Mouse (Mus musculus): Measurements from ENCODE around the gene Itga2.

DNA sequence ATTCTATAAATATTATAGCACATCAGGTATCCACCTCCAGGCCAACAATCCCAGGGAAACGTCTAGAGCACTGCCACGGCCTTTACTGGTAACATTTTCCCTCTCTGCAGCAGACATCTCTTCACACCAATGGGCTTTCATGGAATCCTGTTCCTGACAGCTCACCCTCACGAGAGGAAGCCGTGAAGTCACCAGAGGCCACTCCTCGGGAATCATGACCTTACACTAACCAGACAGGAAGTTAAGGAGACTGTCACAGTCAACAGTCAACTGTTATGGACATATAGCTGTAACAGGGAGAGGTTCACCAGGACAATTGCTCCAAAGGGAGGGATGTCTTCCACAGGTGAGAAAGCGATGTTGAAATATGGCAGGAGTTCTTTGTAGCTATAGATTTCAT is 40.2 kb downstream of the Itga2 start:
- TF ChIP-seq CTCF (IDR thresholded peaks at IDR 0.05 in 2 of 3, conservative IDR thresholded peaks at IDR 0.05 in 1 of 3; ENCODE audit: control insufficient read depth in 1 of 3, insufficient read depth in 1 of 3, low read depth in 2 of 3, low read length in 3 of 3, poor library complexity in 1 of 3, severe bottlenecking in 1 of 3), result no peak
- no peak for TF ChIP-seq CHD2 (IDR thresholded peaks at IDR 0.05; ENCODE audit: low read length)
- no peak for TF ChIP-seq ELF1 (IDR thresholded peaks at IDR 0.05; ENCODE audit: low read depth, low read length)
- no peak for TF ChIP-seq MEF2A (IDR thresholded peaks at IDR 0.05; ENCODE audit: extremely low read depth, insufficient replicate concordance, low read depth, low read length, poor library complexity, severe bottlenecking)
- TF ChIP-seq CHD1 (IDR thresholded peaks at IDR 0.05; ENCODE audit: low read depth, low read length), result no peak
- no peak for TF ChIP-seq POLR2A (IDR thresholded peaks at IDR 0.05; ENCODE audit: control insufficient read depth in 1 of 2, insufficient read depth in 1 of 2, low read depth in 1 of 2, low read length in 2 of 2, poor library complexity in 1 of 2)
- no peak for TF ChIP-seq NELFE (IDR thresholded peaks at IDR 0.05; ENCODE audit: low read depth, low read length)
- no peak for TF ChIP-seq ETS1 (IDR thresholded peaks at IDR 0.05; ENCODE audit: low read depth, low read length)
- no peak for TF ChIP-seq SMC3 (IDR thresholded peaks at IDR 0.05; ENCODE audit: low read depth, low read length)

Measured in MEL (cell line).